Mouse (Mus musculus): Measurements from ENCODE around the gene Gmpr2.

Gene Gmpr2

GRCm38 (mm10) chr14:55681160-55682117 lies 9.7 kb downstream of the Gmpr2 start, which contains the start of gene Tinf2:
TSS of gene Tinf2 (minus strand) at chr14:55681820.
- peak; percentile 96 for DNase-seq

- no peak for DNase-seq
Observed at GRCm38 (mm10) chr14:55682118-55682493, 10.4 kb downstream of the Gmpr2 start.

GRCm38 (mm10) chr14:55689433-55689832 lies 17.7 kb downstream of the Gmpr2 start:
- no peak for DNase-seq

GRCm38 (mm10) chr14:55697226-55697625 lies 25.5 kb downstream of the Gmpr2 start:
- DNase-seq, result peak; percentile 52

GRCm38 (mm10) chr14:55701131-55701530 lies 29.4 kb downstream of the Gmpr2 start:
- no peak for DNase-seq

- DNase-seq, result no peak
Observed at GRCm38 (mm10) chr14:55702761-55703160, 31.0 kb downstream of the Gmpr2 start.

GRCm38 (mm10) chr14:55706051-55706600 lies 34.4 kb downstream of the Gmpr2 start:
- peak; percentile 63 for DNase-seq

GRCm38 (mm10) chr14:55707397-55707796 lies 35.7 kb downstream of the Gmpr2 start:
- DNase-seq, result no peak

- no peak for DNase-seq
Observed at GRCm38 (mm10) chr14:55709509-55709908, 37.8 kb downstream of the Gmpr2 start.

GRCm38 (mm10) chr14:55711786-55712185 lies 40.0 kb downstream of the Gmpr2 start:
- DNase-seq, result no peak

- peak; percentile 82 for DNase-seq
Observed at GRCm38 (mm10) chr14:55713007-55713728, 41.4 kb downstream of the Gmpr2 start.

GRCm38 (mm10) chr14:55713729-55714122 lies 42.0 kb downstream of the Gmpr2 start, which contains the start of gene Tgm1:
TSS of gene Tgm1 (minus strand) at chr14:55713926.
- no peak for DNase-seq

GRCm38 (mm10) chr14:55714893-55715292 lies 43.2 kb downstream of the Gmpr2 start:
- peak; percentile 78 for DNase-seq

GRCm38 (mm10) chr14:55716271-55716670 lies 44.5 kb downstream of the Gmpr2 start:
- DNase-seq, result no peak

GRCm38 (mm10) chr14:55716884-55717283 lies 45.1 kb downstream of the Gmpr2 start:
- DNase-seq, result no peak

GRCm38 (mm10) chr14:55719737-55720136 lies 48.0 kb downstream of the Gmpr2 start:
- no peak for DNase-seq

- DNase-seq, result no peak
Observed at GRCm38 (mm10) chr14:55720666-55721065, 48.9 kb downstream of the Gmpr2 start.

- DNase-seq, result no peak
Observed at GRCm38 (mm10) chr14:55721076-55721475, 49.3 kb downstream of the Gmpr2 start.

- DNase-seq, result peak; percentile 96
Observed at GRCm38 (mm10) chr14:55721700-55722437, 50.1 kb downstream of the Gmpr2 start, which contains the start of gene Rabggta. TSS of gene Rabggta (minus strand) at chr14:55722263.

GRCm38 (mm10) chr14:55722438-55722945 lies 50.8 kb downstream of the Gmpr2 start:
- DNase-seq, result no peak

GRCm38 (mm10) chr14:55723433-55723832 lies 51.7 kb downstream of the Gmpr2 start:
- no peak for DNase-seq

- DNase-seq, result peak; percentile 83
Observed at GRCm38 (mm10) chr14:55724411-55724871, 52.7 kb downstream of the Gmpr2 start.

All from lung, postnatal 36 days (tissue).